Mouse (Mus musculus): ENCODE measurements around the gene 4930438A08Rik. TPM values are rescaled to one million over a fixed set of nuclear protein-coding genes. Genes with fewer than 3 reads are reported as not detected.

4930438A08Rik gene
- total and polyA plus RNA-seq, 2 experiments: not detected

GRCm38 (mm10) chr11:58316768-58317390 is 42.3 kb downstream of the 4930438A08Rik start:
- H3K79me2 ChIP-seq (ENCODE audit: control insufficient read depth, insufficient read depth, low read length): no peaks in the 10 kb centered on the region
- 89% methylated on average over 28 of the region's 28 CpGs for WGBS
- DNase-seq (ENCODE audit: extremely low read depth, low read depth, low spot score): no peak
- no peaks in the 10 kb centered on the region for H3K4me1 ChIP-seq (ENCODE audit: control insufficient read depth, insufficient read depth, low read length)
- H3K27me3 ChIP-seq (ENCODE audit: control insufficient read depth, insufficient read depth, low read length): no peaks in the 10 kb centered on the region
- peaks cover 20% of the 10 kb centered on the region for H3K36me3 ChIP-seq (ENCODE audit: control insufficient read depth, insufficient read depth, low read length)
- no peak overlapping the region for H3K4me3 ChIP-seq (ENCODE audit: insufficient read depth, low read depth, low read length)
- TF ChIP-seq CTCF (IDR thresholded peaks at IDR 0.05; ENCODE audit: low read depth, low read length) (no peak), POLR2A (IDR thresholded peaks at IDR 0.05; ENCODE audit: extremely low read depth, insufficient read depth, low read length) (no peak)
- H3K27ac ChIP-seq (replicated peaks; ENCODE audit: insufficient read depth, low read depth, low read length): no peak overlapping the region
- H3K9ac ChIP-seq (ENCODE audit: low read depth, low read length): no peak overlapping the region

GRCm38 (mm10) chr11:58322824-58323569 is 48.4 kb downstream of the 4930438A08Rik start:
- Histone ChIP-seq H3K4me1 (ENCODE audit: control insufficient read depth, insufficient read depth, low read length) (peaks cover 7% of the 10 kb centered on the region; the same call in 1 of the 2 replicates), H3K27ac (replicated peaks; ENCODE audit: insufficient read depth, low read depth, low read length) (peak overlapping the region; percentile 85), H3K79me2 (ENCODE audit: control insufficient read depth, insufficient read depth, low read length) (no peaks in the 10 kb centered on the region), H3K9ac (ENCODE audit: low read depth, low read length) (peak overlapping the region; percentile 83), H3K4me3 (ENCODE audit: insufficient read depth, low read depth, low read length) (peak overlapping the region; percentile 73), H3K27me3 (ENCODE audit: control insufficient read depth, insufficient read depth, low read length) (no peaks in the 10 kb centered on the region), H3K36me3 (ENCODE audit: control insufficient read depth, insufficient read depth, low read length) (peaks cover 12% of the 10 kb centered on the region)
- DNase-seq (ENCODE audit: extremely low read depth, low read depth, low spot score): peak; percentile 93
- WGBS: under 1% methylated on average over 61 of the region's 63 CpGs
- TF ChIP-seq POLR2A (IDR thresholded peaks at IDR 0.05; ENCODE audit: extremely low read depth, insufficient read depth, low read length) (peak; percentile 90), CTCF (IDR thresholded peaks at IDR 0.05; ENCODE audit: low read depth, low read length) (no peak)

- H3K4me1 ChIP-seq (ENCODE audit: control insufficient read depth, insufficient read depth, low read length): peaks cover 7% of the 10 kb centered on the region; the same call in 1 of the 2 replicates
- peak overlapping the region; percentile 71 for H3K9ac ChIP-seq (ENCODE audit: low read depth, low read length)
- no peaks in the 10 kb centered on the region for H3K27me3 ChIP-seq (ENCODE audit: control insufficient read depth, insufficient read depth, low read length)
- TF ChIP-seq POLR2A (IDR thresholded peaks at IDR 0.05; ENCODE audit: extremely low read depth, insufficient read depth, low read length) (no peak), CTCF (IDR thresholded peaks at IDR 0.05; ENCODE audit: low read depth, low read length) (no peak)
- peak overlapping the region; percentile 73 for H3K4me3 ChIP-seq (ENCODE audit: insufficient read depth, low read depth, low read length)
- no peak for DNase-seq (ENCODE audit: extremely low read depth, low read depth, low spot score)
- no peaks in the 10 kb centered on the region for H3K79me2 ChIP-seq (ENCODE audit: control insufficient read depth, insufficient read depth, low read length)
- peak overlapping the region; percentile 85 for H3K27ac ChIP-seq (replicated peaks; ENCODE audit: insufficient read depth, low read depth, low read length)
- peaks cover 9% of the 10 kb centered on the region; the same call in 1 of the 2 replicates for H3K36me3 ChIP-seq (ENCODE audit: control insufficient read depth, insufficient read depth, low read length)
- WGBS: 12% methylated on average over 24 of the region's 24 CpGs
These were observed 49.2 kb downstream of the 4930438A08Rik start for GRCm38 (mm10) chr11:58323570-58324340.

- Histone ChIP-seq H3K27me3 (ENCODE audit: control insufficient read depth, insufficient read depth, low read length) (no peaks in the 10 kb centered on the region), H3K4me1 (ENCODE audit: control insufficient read depth, insufficient read depth, low read length) (peaks cover 11% of the 10 kb centered on the region), H3K4me3 (ENCODE audit: insufficient read depth, low read depth, low read length) (no peak overlapping the region), H3K27ac (replicated peaks; ENCODE audit: insufficient read depth, low read depth, low read length) (no peak overlapping the region), H3K36me3 (ENCODE audit: control insufficient read depth, insufficient read depth, low read length) (peaks cover 3% of the 10 kb centered on the region; the same call in 1 of the 2 replicates), H3K79me2 (ENCODE audit: control insufficient read depth, insufficient read depth, low read length) (peaks cover 8% of the 10 kb centered on the region; the same call in 1 of the 2 replicates), H3K9ac (ENCODE audit: low read depth, low read length) (no peak overlapping the region)
- no peak for TF ChIP-seq CTCF (IDR thresholded peaks at IDR 0.05; ENCODE audit: low read depth, low read length)
- no peak for TF ChIP-seq POLR2A (IDR thresholded peaks at IDR 0.05; ENCODE audit: extremely low read depth, insufficient read depth, low read length)
- DNase-seq (ENCODE audit: extremely low read depth, low read depth, low spot score): no peak
- WGBS: 91% methylated on average over 3 of the region's 3 CpGs
These were observed 50.1 kb downstream of the 4930438A08Rik start for GRCm38 (mm10) chr11:58324614-58325229.

GRCm38 (mm10) chr11:58326781-58327180 is 52.2 kb downstream of the 4930438A08Rik start:
- TF ChIP-seq CTCF (IDR thresholded peaks at IDR 0.05; ENCODE audit: low read depth, low read length): peak; percentile 20; the same call in 1 of the 2 replicates
- no peak for TF ChIP-seq POLR2A (IDR thresholded peaks at IDR 0.05; ENCODE audit: extremely low read depth, insufficient read depth, low read length)
- Histone ChIP-seq H3K27ac (replicated peaks; ENCODE audit: insufficient read depth, low read depth, low read length) (no peak overlapping the region), H3K36me3 (ENCODE audit: control insufficient read depth, insufficient read depth, low read length) (no peaks in the 10 kb centered on the region), H3K9ac (ENCODE audit: low read depth, low read length) (no peak overlapping the region), H3K27me3 (ENCODE audit: control insufficient read depth, insufficient read depth, low read length) (no peaks in the 10 kb centered on the region), H3K4me3 (ENCODE audit: insufficient read depth, low read depth, low read length) (no peak overlapping the region), H3K4me1 (ENCODE audit: control insufficient read depth, insufficient read depth, low read length) (peaks cover 17% of the 10 kb centered on the region), H3K79me2 (ENCODE audit: control insufficient read depth, insufficient read depth, low read length) (peaks cover 18% of the 10 kb centered on the region; the same call in 1 of the 2 replicates)
- DNase-seq (ENCODE audit: extremely low read depth, low read depth, low spot score): no peak
- WGBS: 100% methylated on average over 3 of the region's 3 CpGs
